Mouse (Mus musculus) C2C12 (cell line): ENCODE measurements around the gene Sult2b1. TPM values are rescaled to one million over a fixed set of nuclear protein-coding genes. Genes with fewer than 3 reads are reported as not detected.

Experiments used
- H3K27me3 ChIP-seq: one replicate; pipeline ENCODE4 v1.6.1; 2011; ENCODE audit not compliant: control insufficient read depth, insufficient read depth, insufficient read length
- H3K36me3 ChIP-seq: one replicate; pipeline ENCODE4 v1.6.1; 2011; ENCODE audit not compliant: control insufficient read depth, insufficient read depth
- H3K4me3 ChIP-seq: one replicate; pipeline ENCODE4 v1.5.1; 2011; ENCODE audit warnings: mild to moderate bottlenecking, control low read depth; ENCODE audit not compliant: poor library complexity, insufficient read depth, severe bottlenecking
- H3K79me2 ChIP-seq: one replicate; pipeline ENCODE4 v1.6.1; 2011; ENCODE audit not compliant: control insufficient read depth, insufficient read depth
- H3K79me3 ChIP-seq: one replicate; pipeline ENCODE4 v1.6.1; 2011; ENCODE audit warnings: low read depth, control low read depth
- H3ac ChIP-seq: one replicate; pipeline ENCODE3; 2011; ENCODE audit warnings: low read depth; ENCODE audit not compliant: control insufficient read depth, insufficient read length
- CEBPB ChIP-seq: IDR thresholded peaks from one replicate; pipeline ENCODE4 v1.6.1; 2011; ENCODE audit warnings: low read depth, mild to moderate bottlenecking, control low read depth, moderate library complexity
- CTCF ChIP-seq: IDR thresholded peaks from one replicate; pipeline ENCODE4 v1.5.1; 2011; ENCODE audit not compliant: control insufficient read depth, insufficient read depth, insufficient read length
- FOSL1 ChIP-seq: IDR thresholded peaks from one replicate; pipeline ENCODE4 v1.8.0; 2011; ENCODE audit warnings: mild to moderate bottlenecking, low read length; ENCODE audit not compliant: poor library complexity, insufficient read depth, severe bottlenecking
- MAX ChIP-seq: IDR thresholded peaks from one replicate; pipeline ENCODE4 v1.6.1; 2011; ENCODE audit warnings: mild to moderate bottlenecking, control low read depth
- MYOD1 ChIP-seq: IDR thresholded peaks from one replicate; pipeline ENCODE4 v1.6.1; 2011; ENCODE audit warnings: low read depth; ENCODE audit not compliant: control insufficient read depth, insufficient read length
- MYOG ChIP-seq: IDR thresholded peaks from one replicate; pipeline ENCODE4 v1.6.1; 2011; ENCODE audit not compliant: control insufficient read depth, insufficient read length; ENCODE audit errors: extremely low read depth
- USF1 ChIP-seq: IDR thresholded peaks from one replicate; pipeline ENCODE4 v1.6.1; 2011; ENCODE audit warnings: low read depth, mild to moderate bottlenecking, control low read depth, moderate library complexity
- long read RNA-seq, 2 experiments: library from polyadenylated mRNA; unstranded; transcript quantifications; one replicate each; pipeline ENCODE4 v2.0.0; 2019 to 2020
- polyA plus RNA-seq: library from polyadenylated mRNA; unstranded; fragments of >200 nt; fragmentation: generic; extraction: Trizol; gene quantifications from one replicate; pipeline ENCODE4 v1.2.1, GENCODE M21; 2012; ENCODE audit warnings: missing spikeins

Gene Sult2b1
- 0.13 TPM for polyA plus RNA-seq
- long read RNA-seq, experiment 1, partial matches to known transcripts = 0 of 2 reads
- long read RNA-seq, experiment 1, other reads (novel, unspliced or antisense) = 1 of 2 reads
- long read RNA-seq, experiment 2, partial matches to known transcripts = 0 of 2 reads
- long read RNA-seq, experiment 2, other reads (novel, unspliced or antisense) = 2 of 2 reads

DNA sequence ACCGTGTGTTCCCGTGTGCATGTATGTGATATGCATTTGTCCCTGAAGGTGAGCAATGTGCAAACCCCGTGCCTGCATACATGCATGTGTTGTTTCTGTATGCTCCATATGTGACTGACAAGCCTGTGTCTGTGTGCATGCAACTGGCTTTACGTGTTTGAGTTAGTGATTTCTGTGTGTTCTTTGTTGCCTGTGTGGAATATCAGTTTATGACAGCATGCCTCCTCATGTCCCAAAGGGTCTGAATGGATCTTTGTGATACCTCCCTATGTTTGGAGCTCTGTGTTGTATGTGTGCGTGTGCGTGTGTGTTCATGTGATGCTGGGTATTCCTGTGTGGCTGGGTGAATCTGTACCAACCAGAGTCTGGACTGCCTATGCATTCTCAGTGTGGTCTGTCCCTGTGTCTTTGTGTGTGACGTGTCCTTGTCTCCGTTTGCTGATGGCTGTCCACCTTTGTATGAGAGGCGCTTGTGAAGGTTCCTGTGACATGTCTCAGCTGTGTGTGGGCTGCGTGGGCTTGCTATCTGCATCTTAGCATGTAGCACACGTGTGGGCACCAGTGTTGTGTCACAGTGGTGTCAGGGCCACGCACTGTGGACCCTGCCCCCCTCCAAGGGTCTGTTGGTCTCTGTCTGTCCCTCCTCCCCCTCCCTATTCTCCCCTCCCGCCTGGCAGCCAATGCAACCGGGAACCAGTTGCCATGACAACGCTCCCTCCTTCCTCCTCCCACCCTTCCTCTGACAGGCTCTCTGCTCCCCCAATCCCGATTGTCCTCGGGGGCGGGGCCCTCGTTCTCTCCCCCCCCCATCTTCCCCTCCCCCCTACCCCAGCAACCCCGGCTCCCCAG, at the start of gene Sult2b1:
Gene Sult2b1, minus strand, starts transcription at position 146 of the 849 bp plus-strand sequence.
- TF ChIP-seq MAX = no peak
- no peak for TF ChIP-seq FOSL1
- TF ChIP-seq USF1 = no peak
- TF ChIP-seq CEBPB = no peak
- H3ac ChIP-seq = peak within 1 kb of the TSS; percentile 44
- H3K36me3 ChIP-seq = no peaks in the 10 kb centered on the region
- H3K4me3 ChIP-seq = no peak within 1 kb of the TSS
- H3K79me2 ChIP-seq = no peaks in the 10 kb centered on the region
- H3K27me3 ChIP-seq = peaks cover 50% of the 10 kb centered on the region
- no peaks in the 10 kb centered on the region for H3K79me3 ChIP-seq

GRCm38 (mm10) chr7:45833924-45834323, 49.5 kb upstream of the Sult2b1 start:
- Histone ChIP-seq H3K79me3 (peaks cover 16% of the 10 kb centered on the region), H3K4me3 (no peak overlapping the region), H3K79me2 (peaks cover 18% of the 10 kb centered on the region), H3K36me3 (peaks cover 8% of the 10 kb centered on the region), H3ac (no peak overlapping the region), H3K27me3 (peaks cover 20% of the 10 kb centered on the region)
- TF ChIP-seq USF1 (no peak), CTCF (no peak), MYOG (no peak), FOSL1 (no peak), MYOD1 (no peak), CEBPB (no peak), MAX (no peak)

DNA sequence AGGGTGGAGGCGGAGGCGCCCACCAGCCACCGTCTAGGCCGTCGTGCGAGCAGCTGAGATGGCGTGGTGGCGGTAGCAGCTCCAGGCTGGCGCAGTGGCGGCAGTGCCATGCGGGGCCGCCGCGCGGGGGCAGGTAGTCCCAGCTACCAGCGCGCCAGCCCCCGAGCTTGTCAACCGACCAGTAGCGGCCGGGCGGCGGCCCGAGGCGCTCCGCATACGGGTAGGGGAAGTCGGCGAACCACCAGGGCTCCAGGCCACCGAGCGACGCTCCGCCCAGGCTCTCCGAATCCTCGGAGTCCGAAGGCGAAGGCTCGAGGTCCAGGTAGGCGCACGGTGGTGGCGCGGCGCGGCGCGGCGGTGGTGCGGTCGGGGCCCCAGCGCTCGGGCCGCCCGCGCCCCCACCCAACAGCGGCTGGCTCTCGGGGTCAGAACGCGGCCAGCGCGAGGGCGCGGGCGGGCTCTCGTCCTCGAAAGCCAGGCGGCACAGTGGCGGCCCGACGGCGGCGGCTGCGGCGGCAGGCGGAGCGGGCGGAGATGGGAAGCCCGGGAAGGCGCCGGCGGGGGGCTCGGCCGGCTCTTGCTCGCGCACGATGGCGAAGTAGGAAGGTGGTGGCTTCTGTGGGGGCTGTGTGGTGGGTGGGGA, 48.8 kb upstream of the Sult2b1 start:
- TF ChIP-seq CEBPB (no peak), CTCF (no peak), MYOG (no peak), MAX (no peak), FOSL1 (no peak), MYOD1 (no peak), USF1 (no peak)
- H3K27me3 ChIP-seq = peaks cover 20% of the 10 kb centered on the region
- H3K79me2 ChIP-seq = peaks cover 24% of the 10 kb centered on the region
- peaks cover 13% of the 10 kb centered on the region for H3K36me3 ChIP-seq
- H3ac ChIP-seq = no peak overlapping the region
- no peak overlapping the region for H3K4me3 ChIP-seq
- peaks cover 20% of the 10 kb centered on the region for H3K79me3 ChIP-seq

DNA sequence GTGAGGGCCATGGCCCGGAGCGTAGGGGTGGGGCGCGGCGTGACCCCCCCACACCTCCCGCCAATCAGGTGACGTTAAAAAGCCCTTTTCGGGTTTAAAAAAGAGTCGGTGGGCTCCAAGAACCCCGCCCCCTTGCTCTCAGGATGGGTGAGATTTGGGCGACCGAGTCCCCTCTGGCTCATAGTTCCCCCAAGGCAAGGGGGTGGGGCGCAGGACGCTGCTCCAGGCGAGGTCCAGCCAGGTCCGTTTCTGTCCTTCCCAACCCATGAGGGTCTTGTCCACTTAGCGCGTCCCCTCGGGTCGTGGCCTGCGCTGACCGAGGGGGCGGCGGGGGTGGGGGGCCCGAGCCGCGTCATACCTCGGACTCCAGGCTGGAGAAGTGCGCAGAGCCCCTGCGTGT, 48.0 kb upstream of the Sult2b1 start:
- TF ChIP-seq CTCF (no peak), FOSL1 (no peak), USF1 (no peak), CEBPB (no peak), MYOG (no peak), MAX (no peak), MYOD1 (no peak)
- H3K79me2 ChIP-seq = peaks cover 31% of the 10 kb centered on the region
- no peak overlapping the region for H3K4me3 ChIP-seq
- peaks cover 20% of the 10 kb centered on the region for H3K36me3 ChIP-seq
- peaks cover 24% of the 10 kb centered on the region for H3K79me3 ChIP-seq
- no peak overlapping the region for H3ac ChIP-seq
- H3K27me3 ChIP-seq = peaks cover 20% of the 10 kb centered on the region

DNA sequence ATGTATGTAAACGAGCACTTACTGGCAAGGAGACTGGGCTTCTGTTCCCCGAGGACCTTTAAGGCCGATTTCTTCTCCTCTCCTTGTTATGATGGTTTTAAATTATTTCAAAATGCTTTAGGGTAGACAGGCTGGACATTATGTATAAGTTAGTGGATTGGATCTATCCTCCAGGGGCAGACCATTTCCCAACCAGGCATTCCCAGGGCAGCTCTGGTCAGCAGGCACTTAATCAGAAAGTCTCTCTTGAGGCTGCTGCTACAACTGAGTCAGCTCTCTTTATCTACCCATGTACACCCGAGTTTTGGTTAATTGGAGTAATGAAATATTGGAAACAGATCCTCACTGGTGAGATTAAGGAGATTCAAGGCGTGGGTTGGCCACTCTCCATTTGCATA, 46.7 kb upstream of the Sult2b1 start:
- TF ChIP-seq FOSL1 = no peak
- no peak for TF ChIP-seq MYOD1
- TF ChIP-seq CTCF = no peak
- TF ChIP-seq MYOG = no peak
- no peak for TF ChIP-seq MAX
- TF ChIP-seq CEBPB = no peak
- no peak for TF ChIP-seq USF1
- H3K79me3 ChIP-seq = peaks cover 29% of the 10 kb centered on the region
- peak overlapping the region; percentile 78 for H3K4me3 ChIP-seq
- peaks cover 20% of the 10 kb centered on the region for H3K27me3 ChIP-seq
- H3K79me2 ChIP-seq = peaks cover 42% of the 10 kb centered on the region
- no peak overlapping the region for H3ac ChIP-seq
- H3K36me3 ChIP-seq = peaks cover 31% of the 10 kb centered on the region
